ENCODE assay signal across 8 mouse cellular contexts in genomic region chr1:55088611-55089497, GRCm38 (mm10). TPM values are rescaled to one million over a fixed set of nuclear protein-coding genes. Genes with fewer than 3 reads are reported as not detected.
A peak's percentile ranks its signal among the peaks of the same experiment; 100 is the strongest.
DNase-seq lines count a peak whose midpoint lies in the region; ATAC-seq and TF ChIP-seq lines count a peak whose summit lies in the region.

No protein-coding gene starts in this region.

- WGBS in heart, embryonic 13.5 days = 7% methylated on average over 16 of the region's 16 CpGs
- WGBS in heart, postnatal 0 days = 6% methylated on average over 16 of the region's 16 CpGs
- 6% methylated on average over 16 of the region's 16 CpGs for WGBS in macrophage (ENCODE audit: missing documents)

- no peak for TF ChIP-seq EP300 in MEL (IDR thresholded peaks at IDR 0.05; ENCODE audit: low read depth in 1 of 2, low read length in 2 of 2)
- TF ChIP-seq EP300 in heart, postnatal 0 days (IDR thresholded peaks at IDR 0.05; ENCODE audit: low read depth) = no peak

- no peaks in the 10 kb centered on the region for H3K9me3 ChIP-seq in heart, embryonic 13.5 days
- H3K9me3 ChIP-seq in MEL (replicated peaks; ENCODE audit: insufficient read depth, low read length) = no peaks in the 10 kb centered on the region
- H3K9me3 ChIP-seq in heart, postnatal 0 days (replicated peaks; ENCODE audit: control insufficient read depth, low read length) = no peaks in the 10 kb centered on the region

- no peak for TF ChIP-seq POLR2A in MEL (IDR thresholded peaks at IDR 0.05; ENCODE audit: control insufficient read depth in 1 of 2, insufficient read depth in 1 of 2, low read depth in 1 of 2, low read length in 2 of 2, poor library complexity in 1 of 2)

- H3K4me2 ChIP-seq in heart, embryonic 13.5 days = peak overlapping the region; percentile 90
- H3K4me2 ChIP-seq in heart, postnatal 0 days (ENCODE audit: low read depth, low read length) = peak overlapping the region; percentile 84

- peaks cover 47% of the 10 kb centered on the region for H3K4me1 ChIP-seq in heart, embryonic 13.5 days
- peaks cover 4 to 15% of the 10 kb centered on the region in 2 experiments; a peak in 3 of 4 replicates for H3K4me1 ChIP-seq in MEL (ENCODE audit: control insufficient read depth in 1 of 2, insufficient read depth in 2 of 2, low read length in 2 of 2)
- peaks cover 28% of the 10 kb centered on the region for H3K4me1 ChIP-seq in heart, postnatal 0 days (ENCODE audit: control insufficient read depth, insufficient read depth)

- TF ChIP-seq CTCF in MEL (IDR thresholded peaks at IDR 0.05 in 2 of 3, conservative IDR thresholded peaks at IDR 0.05 in 1 of 3; ENCODE audit: control insufficient read depth in 1 of 3, insufficient read depth in 1 of 3, low read depth in 2 of 3, low read length in 3 of 3, poor library complexity in 1 of 3, severe bottlenecking in 1 of 3) = no peak
- TF ChIP-seq CTCF in heart, postnatal 0 days (IDR thresholded peaks at IDR 0.05; ENCODE audit: low read depth) = no peak

- TF ChIP-seq RAD21 in MEL (IDR thresholded peaks at IDR 0.05; ENCODE audit: low read depth, low read length) = no peak

- H3K9ac ChIP-seq in heart, embryonic 13.5 days = peak overlapping the region; percentile 95
- H3K9ac ChIP-seq in MEL (ENCODE audit: control insufficient read depth, low read depth, low read length, poor library complexity, severe bottlenecking) = peak overlapping the region; percentile 96
- peak overlapping the region; percentile 80 for H3K9ac ChIP-seq in heart, postnatal 0 days (replicated peaks; ENCODE audit: low read depth, low read length)

- ATAC-seq in heart, embryonic 13.5 days (ENCODE audit: extremely low read depth, insufficient number of reproducible peaks, low FRiP score, low TSS enrichment) = no peak
- no peak for ATAC-seq in heart, postnatal 0 days (ENCODE audit: insufficient read depth, low read depth)

- H3K4me3 ChIP-seq in heart, embryonic 13.5 days = peak overlapping the region; percentile 85
- H3K4me3 ChIP-seq in MEL (ENCODE audit: control insufficient read depth in 1 of 2, insufficient read depth in 1 of 2, low read depth in 2 of 2, low read length in 2 of 2) = peak overlapping the region; percentile 80 to 85
- H3K4me3 ChIP-seq in heart, postnatal 0 days (ENCODE audit: low read depth, low read length) = peak overlapping the region; percentile 94
- H3K4me3 ChIP-seq in macrophage (ENCODE audit: inconsistent target) = peak overlapping the region; percentile 87

- H3K79me2 ChIP-seq in MEL (ENCODE audit: control insufficient read depth, insufficient read depth, low read length, poor library complexity) (peaks cover 59% of the 10 kb centered on the region), macrophage (ENCODE audit: inconsistent target) (peaks cover 57% of the 10 kb centered on the region)

- no peaks in the 10 kb centered on the region for H3K27me3 ChIP-seq in heart, embryonic 13.5 days (replicated peaks)
- no peaks in the 10 kb centered on the region for H3K27me3 ChIP-seq in MEL (ENCODE audit: control insufficient read depth in 1 of 2, insufficient read depth in 2 of 2, low read length in 2 of 2)
- no peaks in the 10 kb centered on the region for H3K27me3 ChIP-seq in heart, postnatal 0 days (ENCODE audit: control insufficient read depth, insufficient read depth, low read length)

- peaks cover 60% of the 10 kb centered on the region for H3K36me3 ChIP-seq in heart, embryonic 13.5 days
- H3K36me3 ChIP-seq in MEL (ENCODE audit: control insufficient read depth in 1 of 2, insufficient read depth in 2 of 2, low read length in 2 of 2) (peaks cover 12 to 51% of the 10 kb centered on the region in 2 experiments), macrophage (ENCODE audit: inconsistent target) (peaks cover 29% of the 10 kb centered on the region; the same call in 1 of the 2 replicates)
- H3K36me3 ChIP-seq in heart, postnatal 0 days (replicated peaks; ENCODE audit: control insufficient read depth, insufficient read depth, low read length) = peaks cover 27% of the 10 kb centered on the region

- peak overlapping the region; percentile 97 for H3K27ac ChIP-seq in heart, embryonic 13.5 days (replicated peaks)
- H3K27ac ChIP-seq in MEL (ENCODE audit: control insufficient read depth, low read depth, low read length) (peak overlapping the region; percentile 73), macrophage (peak overlapping the region; percentile 69)
- H3K27ac ChIP-seq in heart, postnatal 0 days (ENCODE audit: low read depth) = peak overlapping the region; percentile 99

- no peak for DNase-seq in heart, postnatal 4 days
- peak; percentile 33 for DNase-seq in MEL (ENCODE audit: low read depth, low spot score)
- DNase-seq in heart, postnatal 0 days (ENCODE audit: low spot score) = no peak
- DNase-seq in adrenal gland, adult 8-10 months = no peak
- no peak for DNase-seq in left cerebral cortex, adult 8-10 months (ENCODE audit: low spot score in 2 of 2)
- no peak for DNase-seq in layer of hippocampus, adult 11-12 months (ENCODE audit: low spot score)

TF ChIP-seq in MEL, 35 proteins besides CTCF, POLR2A, EP300 and RAD21 (continues in another document):
- no peak for TF ChIP-seq ZC3H11A (IDR thresholded peaks at IDR 0.05; ENCODE audit: low read depth, low read length)

RNA-seq across cellular contexts. Expression of gene Hspd1, which starts 0.8 kb away (rescaled TPM):
- 432 and 493 TPM in 2 replicates for polyA plus RNA-seq in heart, embryonic 13.5 days (2015; fragmentation: Nextera tagmentation; extraction: Ambion mirVana)
- total RNA-seq in heart, postnatal 4 days (2021) = 100 to 1,000 TPM; 363 to 379 TPM
- 775 and 808 TPM in 2 replicates for total RNA-seq in MEL (2012; rRNA removed)
- 100 to 1,000 TPM; 306 to 885 TPM for polyA plus RNA-seq in MEL (2012; ENCODE audit: insufficient read depth in 1 of 2, insufficient read length in 2 of 2, low read depth in 1 of 2, low replicate concordance in 2 of 2, missing spikeins in 1 of 2)
- total RNA-seq in heart, postnatal 0 days (2014; rRNA removed; ENCODE audit: low replicate concordance) = 114 and 139 TPM in 2 replicates
- 394 and 397 TPM in 2 replicates for polyA plus RNA-seq in heart, postnatal 0 days (2015; fragmentation: Nextera tagmentation; extraction: Ambion mirVana)
- 10 to 100 TPM; 15.7 to 58.9 (median 30.4) TPM for total RNA-seq in macrophage (2018; cell fraction: chromatin; rRNA removed)
- 100 to 1,000 TPM; 110 to 167 (median 137) TPM for total RNA-seq in macrophage (2018; cell fraction: cytosol; rRNA removed)
- total RNA-seq in macrophage (2018; cell fraction: nucleus; rRNA removed) = 100 to 1,000 TPM in 3 of 26 experiments, 10 to 100 TPM in 23; 27.5 to 129 (median 71.0) TPM
- 107 to 280 TPM (median 197 TPM) in 3 replicates for polyA plus RNA-seq in macrophage (2018)
- total RNA-seq in adrenal gland, adult 8-10 months (2022) = 1,000 to 10,000 TPM in 2 of 4 experiments, 100 to 1,000 TPM in 2; 545 to 1,761 (median 966) TPM
- total RNA-seq in left cerebral cortex, adult 8-10 months (2022) = 100 to 1,000 TPM; 148 to 176 (median 154) TPM

RNA-seq across cellular contexts. Expression of gene Hspe1, which starts 0.9 kb away (rescaled TPM):
- polyA plus RNA-seq in heart, embryonic 13.5 days (2015; fragmentation: Nextera tagmentation; extraction: Ambion mirVana) = 306 and 363 TPM in 2 replicates
- total RNA-seq in heart, postnatal 4 days (2021) = 100 to 1,000 TPM; 142 to 148 TPM
- total RNA-seq in MEL (2012; rRNA removed) = 883 and 942 TPM in 2 replicates
- polyA plus RNA-seq in MEL (2012; ENCODE audit: insufficient read depth in 1 of 2, insufficient read length in 2 of 2, low read depth in 1 of 2, low replicate concordance in 2 of 2, missing spikeins in 1 of 2) = 100 to 1,000 TPM in 1 of 2 experiments, not detected in 1; 752 TPM
- total RNA-seq in heart, postnatal 0 days (2014; rRNA removed; ENCODE audit: low replicate concordance) = 89.3 and 108 TPM in 2 replicates
- 350 and 362 TPM in 2 replicates for polyA plus RNA-seq in heart, postnatal 0 days (2015; fragmentation: Nextera tagmentation; extraction: Ambion mirVana)
- 10 to 100 TPM in 13 of 26 experiments, 1 to 10 TPM in 13; 2.4 to 55.2 (median 9.9) TPM for total RNA-seq in macrophage (2018; cell fraction: chromatin; rRNA removed)
- 100 to 1,000 TPM; 153 to 311 (median 193) TPM for total RNA-seq in macrophage (2018; cell fraction: cytosol; rRNA removed)
- total RNA-seq in macrophage (2018; cell fraction: nucleus; rRNA removed) = 10 to 100 TPM; 18.2 to 90.6 (median 37.6) TPM
- polyA plus RNA-seq in macrophage (2018) = 207 to 271 TPM (median 256 TPM) in 3 replicates
- 1,000 to 10,000 TPM in 1 of 4 experiments, 100 to 1,000 TPM in 3; 299 to 1,036 (median 606) TPM for total RNA-seq in adrenal gland, adult 8-10 months (2022)
- total RNA-seq in left cerebral cortex, adult 8-10 months (2022) = 10 to 100 TPM; 81.3 to 92.6 (median 87.8) TPM

RNA-seq across cellular contexts. Expression of gene Coq10b, which starts 36.3 kb away (rescaled TPM):
- 20.9 and 21.4 TPM in 2 replicates for polyA plus RNA-seq in heart, embryonic 13.5 days (2015; fragmentation: Nextera tagmentation; extraction: Ambion mirVana)
- total RNA-seq in heart, postnatal 4 days (2021) = 10 to 100 TPM; 36.7 to 37.6 TPM
- 9.0 and 13.4 TPM in 2 replicates for total RNA-seq in MEL (2012; rRNA removed)
- polyA plus RNA-seq in MEL (2012; ENCODE audit: insufficient read depth in 1 of 2, insufficient read length in 2 of 2, low read depth in 1 of 2, low replicate concordance in 2 of 2, missing spikeins in 1 of 2) (10 to 100 TPM in 1 of 2 experiments, 1 to 10 TPM in 1; 9.8 to 84.6 TPM), macrophage (2018) (15.3 to 21.2 TPM (median 15.4 TPM) in 3 replicates)
- total RNA-seq in heart, postnatal 0 days (2014; rRNA removed; ENCODE audit: low replicate concordance) = 11.5 and 12.1 TPM in 2 replicates
- polyA plus RNA-seq in heart, postnatal 0 days (2015; fragmentation: Nextera tagmentation; extraction: Ambion mirVana) = 28.9 and 32.2 TPM in 2 replicates
- 100 to 1,000 TPM in 5 of 26 experiments, 10 to 100 TPM in 21; 16.5 to 228 (median 53.0) TPM for total RNA-seq in macrophage (2018; cell fraction: chromatin; rRNA removed)
- 10 to 100 TPM; 17.3 to 73.9 (median 25.2) TPM for total RNA-seq in macrophage (2018; cell fraction: cytosol; rRNA removed)
- 100 to 1,000 TPM in 5 of 26 experiments, 10 to 100 TPM in 21; 21.2 to 148 (median 48.1) TPM for total RNA-seq in macrophage (2018; cell fraction: nucleus; rRNA removed)
- 100 to 1,000 TPM; 100 to 138 (median 107) TPM for total RNA-seq in adrenal gland, adult 8-10 months (2022)
- total RNA-seq in left cerebral cortex, adult 8-10 months (2022) = 10 to 100 TPM; 30.8 to 36.5 (median 34.7) TPM

RNA-seq across cellular contexts. Expression of gene Mob4, which starts 42.2 kb away (rescaled TPM):
- polyA plus RNA-seq in heart, embryonic 13.5 days (2015; fragmentation: Nextera tagmentation; extraction: Ambion mirVana) = 95.9 and 117 TPM in 2 replicates
- total RNA-seq in heart, postnatal 4 days (2021) = 10 to 100 TPM; 45.8 to 48.8 TPM
- 20.7 and 22.0 TPM in 2 replicates for total RNA-seq in MEL (2012; rRNA removed)
- polyA plus RNA-seq in MEL (2012; ENCODE audit: insufficient read depth in 1 of 2, insufficient read length in 2 of 2, low read depth in 1 of 2, low replicate concordance in 2 of 2, missing spikeins in 1 of 2) (10 to 100 TPM; 26.6 to 62.1 TPM), macrophage (2018) (32.8 to 41.0 TPM (median 37.8 TPM) in 3 replicates)
- total RNA-seq in heart, postnatal 0 days (2014; rRNA removed; ENCODE audit: low replicate concordance) = 35.5 and 59.2 TPM in 2 replicates
- polyA plus RNA-seq in heart, postnatal 0 days (2015; fragmentation: Nextera tagmentation; extraction: Ambion mirVana) = 98.1 and 105 TPM in 2 replicates
- total RNA-seq in macrophage (2018; cell fraction: chromatin; rRNA removed) = 100 to 1,000 TPM in 13 of 26 experiments, 10 to 100 TPM in 13; 52.3 to 128 (median 100) TPM
- 10 to 100 TPM; 20.6 to 36.0 (median 29.2) TPM for total RNA-seq in macrophage (2018; cell fraction: cytosol; rRNA removed)
- 10 to 100 TPM; 31.7 to 89.0 (median 48.4) TPM for total RNA-seq in macrophage (2018; cell fraction: nucleus; rRNA removed)
- 100 to 1,000 TPM; 120 to 399 (median 199) TPM for total RNA-seq in adrenal gland, adult 8-10 months (2022)
- total RNA-seq in left cerebral cortex, adult 8-10 months (2022) = 10 to 100 TPM; 48.5 to 59.6 (median 49.8) TPM
